Mouse (Mus musculus) lung, embryonic 16.5 days (tissue): Measurements from ENCODE around the gene Ctrb1. TPM values are rescaled to one million over a fixed set of nuclear protein-coding genes. Genes with fewer than 3 reads are reported as not detected.

Source experiments
- ATAC-seq: fragments of 200-750 bp; cut with Nextera tagmentation; 2 replicates; pipeline ENCODE4 v1.8.0; 2017; ENCODE audit warnings: low read depth, mild to moderate bottlenecking, moderate library complexity
- H3K27ac ChIP-seq: fragments of 300-500 bp; sonication (generic); 2 replicates; pipeline ENCODE4 v1.5.1; 2014; ENCODE audit warnings: mild to moderate bottlenecking, control low read depth, low read length
- H3K27me3 ChIP-seq: fragments of 300-500 bp; sonication (generic); 2 replicates; pipeline ENCODE4 v1.6.1; 2014; ENCODE audit warnings: low read depth, low read length, mixed read lengths; ENCODE audit not compliant: control insufficient read depth, insufficient read depth
- H3K36me3 ChIP-seq: fragments of 300-500 bp; sonication (generic); 2 replicates; pipeline ENCODE4 v1.6.1; 2014; ENCODE audit warnings: low read length; ENCODE audit not compliant: control insufficient read depth, insufficient read depth
- H3K4me1 ChIP-seq: fragments of 300-500 bp; sonication (generic); replicated peaks from 2 replicates; pipeline ENCODE4 v1.6.1; 2014; ENCODE audit warnings: low read length, mixed read lengths; ENCODE audit not compliant: control insufficient read depth, insufficient read depth
- H3K4me2 ChIP-seq: fragments of 300-500 bp; sonication (generic); 2 replicates; pipeline ENCODE4 v1.6.1; 2014; ENCODE audit warnings: low read depth, low read length, control low read depth
- H3K4me3 ChIP-seq: fragments of 300-500 bp; sonication (generic); 2 replicates; pipeline ENCODE4 v1.5.1; 2014; ENCODE audit warnings: mild to moderate bottlenecking, low read length, control low read depth
- H3K9ac ChIP-seq: fragments of 300-500 bp; sonication (generic); 2 replicates; pipeline ENCODE4 v1.6.1; 2014; ENCODE audit warnings: low read length, control low read depth
- H3K9me3 ChIP-seq: fragments of 300-500 bp; sonication (generic); 2 replicates; pipeline ENCODE4 v1.6.1; 2016; ENCODE audit warnings: low read length; ENCODE audit not compliant: control insufficient read depth
- WGBS: fragments of 180-500 bp; shearing (Covaris S2); extraction: QIAGEN DNeasy Blood & Tissue Kit; methylation state at CpG from one replicate; pipeline ENCODE4 v1.1.7; 2014; 5-methylcytosine and 5-hydroxymethylcytosine counted together
- polyA plus RNA-seq: library from polyadenylated mRNA; unstranded; fragments of >200 nt; fragmentation: Nextera tagmentation; extraction: Ambion mirVana; gene quantifications from 2 replicates; pipeline ENCODE4 v1.2.1, GENCODE M21; 2015

Ctrb1 gene
- polyA plus RNA-seq, result 1.2 TPM in 1 of 2 replicates, not detected in the other

DNA sequence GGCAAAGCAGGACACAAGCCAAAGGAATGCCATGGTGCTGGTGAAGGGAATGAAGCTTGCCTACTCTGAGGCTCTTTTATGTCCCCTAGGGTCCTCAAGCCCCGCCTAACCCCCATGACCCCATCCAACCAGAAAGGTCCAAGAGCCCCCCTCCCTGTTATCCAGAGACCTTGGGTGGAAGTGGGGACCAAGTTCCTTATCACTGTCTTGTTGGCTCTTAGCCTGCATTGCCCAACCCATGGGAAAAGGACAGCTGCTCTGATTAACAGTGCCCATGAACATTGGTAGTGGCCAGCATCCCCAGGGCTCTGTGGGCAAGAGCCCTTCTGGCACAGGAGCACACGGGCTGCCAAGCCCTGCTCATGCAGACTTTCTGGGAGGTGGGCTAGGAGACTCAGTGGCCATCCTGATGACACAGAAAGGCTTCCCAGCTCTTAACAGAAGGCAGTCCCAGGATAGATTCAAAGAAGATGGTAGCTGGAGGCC lies at the start of gene Ctrb1:
Gene Ctrb1, minus strand, starts transcription at position 51 of the 486 bp plus-strand sequence.
- Histone ChIP-seq H3K27me3 (no peaks in the 10 kb centered on the region), H3K9me3 (no peaks in the 10 kb centered on the region), H3K9ac (no peak within 1 kb of the TSS), H3K4me3 (no peak within 1 kb of the TSS), H3K36me3 (no peaks in the 10 kb centered on the region), H3K4me2 (no peak within 1 kb of the TSS), H3K4me1 (no peaks in the 10 kb centered on the region), H3K27ac (no peak within 1 kb of the TSS)
- no peak for ATAC-seq
- WGBS, result 71% methylated on average over 2 of the region's 2 CpGs

DNA sequence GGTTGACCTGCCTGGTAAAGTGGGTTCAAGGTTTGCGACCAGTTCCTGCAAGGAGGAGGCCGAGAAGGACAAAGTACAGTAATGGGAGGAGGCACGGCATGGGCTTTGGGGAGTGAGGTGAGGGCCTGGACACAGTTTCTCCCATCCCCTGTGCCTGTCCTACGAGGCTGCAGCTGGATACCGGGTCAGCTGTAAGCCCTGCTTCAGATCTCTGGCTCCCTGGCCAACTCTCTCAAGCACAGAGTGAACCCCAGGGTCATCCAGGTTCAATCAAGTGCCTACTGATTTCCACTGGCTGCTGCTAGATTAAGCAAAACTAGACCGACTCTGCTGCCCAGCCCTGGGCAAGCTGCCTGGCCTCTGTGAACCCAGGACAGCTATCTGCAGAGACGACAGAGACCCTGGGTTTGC lies 49.5 kb upstream of the Ctrb1 start:
- H3K4me2 ChIP-seq, result no peak overlapping the region
- no peaks in the 10 kb centered on the region for H3K36me3 ChIP-seq
- WGBS, result 55% methylated on average over 7 of the region's 7 CpGs
- peaks cover 70% of the 10 kb centered on the region for H3K4me1 ChIP-seq
- H3K27ac ChIP-seq, result peak overlapping the region; percentile 12; the same call in 1 of the 2 replicates
- H3K27me3 ChIP-seq, result no peaks in the 10 kb centered on the region
- H3K4me3 ChIP-seq, result no peak overlapping the region
- H3K9ac ChIP-seq, result peak overlapping the region; percentile 5; the same call in 1 of the 2 replicates
- ATAC-seq, result no peak
- no peaks in the 10 kb centered on the region for H3K9me3 ChIP-seq

DNA sequence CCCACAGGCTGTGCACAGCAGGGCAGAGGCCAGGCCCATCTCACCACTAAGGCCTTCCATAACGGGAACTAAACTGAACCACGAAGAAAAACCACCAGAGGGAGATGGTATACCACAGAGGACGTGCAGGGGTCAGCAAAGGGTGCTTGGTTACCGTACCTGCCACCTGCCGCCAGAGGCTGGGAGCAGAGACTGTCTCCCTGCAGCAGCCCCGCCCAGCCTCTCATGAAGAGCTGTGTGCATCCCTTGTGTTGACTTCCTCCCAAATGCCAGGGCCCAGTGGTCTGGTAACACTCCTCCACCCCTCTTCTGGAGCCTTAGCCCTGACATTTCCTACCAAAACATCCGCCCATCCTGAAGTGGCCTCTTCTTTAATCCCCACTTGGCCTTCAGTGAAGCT lies 48.8 kb upstream of the Ctrb1 start:
- Histone ChIP-seq H3K4me2 (no peak overlapping the region), H3K9ac (peak overlapping the region; percentile 29; the same call in 1 of the 2 replicates), H3K9me3 (no peaks in the 10 kb centered on the region), H3K27me3 (no peaks in the 10 kb centered on the region), H3K4me1 (peaks cover 75% of the 10 kb centered on the region), H3K27ac (peak overlapping the region; percentile 24; the same call in 1 of the 2 replicates), H3K36me3 (no peaks in the 10 kb centered on the region), H3K4me3 (no peak overlapping the region)
- WGBS, result 47% methylated on average over 7 of the region's 7 CpGs
- ATAC-seq, result no peak

DNA sequence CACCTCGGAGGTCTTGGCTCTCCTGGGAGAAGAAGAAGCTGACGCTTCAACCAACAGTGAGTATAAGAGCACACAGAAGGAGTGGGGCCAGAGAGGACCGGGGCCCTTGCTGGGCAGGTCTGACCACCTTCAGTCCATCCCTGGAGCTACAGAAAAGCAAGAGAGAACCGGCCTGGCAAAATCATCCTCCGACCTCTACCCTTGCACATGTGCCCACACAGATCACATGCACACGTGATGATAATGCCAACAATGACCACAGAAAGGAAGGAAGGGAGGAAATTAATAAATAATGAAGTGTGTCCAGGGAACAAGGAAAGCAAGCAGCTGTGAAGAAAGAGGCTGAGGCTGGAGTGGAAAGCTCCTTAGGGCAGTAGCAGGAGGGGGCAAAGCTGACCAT lies 48.1 kb upstream of the Ctrb1 start:
- WGBS, result 43% methylated on average over 6 of the region's 6 CpGs
- Histone ChIP-seq H3K9ac (0 out of 2 replicates have a peak overlapping the region, but pooled peaks have one; percentile 18), H3K9me3 (no peaks in the 10 kb centered on the region), H3K27ac (no peak overlapping the region), H3K4me2 (no peak overlapping the region), H3K4me3 (no peak overlapping the region), H3K36me3 (no peaks in the 10 kb centered on the region), H3K27me3 (no peaks in the 10 kb centered on the region), H3K4me1 (peaks cover 78% of the 10 kb centered on the region)
- no peak for ATAC-seq

DNA sequence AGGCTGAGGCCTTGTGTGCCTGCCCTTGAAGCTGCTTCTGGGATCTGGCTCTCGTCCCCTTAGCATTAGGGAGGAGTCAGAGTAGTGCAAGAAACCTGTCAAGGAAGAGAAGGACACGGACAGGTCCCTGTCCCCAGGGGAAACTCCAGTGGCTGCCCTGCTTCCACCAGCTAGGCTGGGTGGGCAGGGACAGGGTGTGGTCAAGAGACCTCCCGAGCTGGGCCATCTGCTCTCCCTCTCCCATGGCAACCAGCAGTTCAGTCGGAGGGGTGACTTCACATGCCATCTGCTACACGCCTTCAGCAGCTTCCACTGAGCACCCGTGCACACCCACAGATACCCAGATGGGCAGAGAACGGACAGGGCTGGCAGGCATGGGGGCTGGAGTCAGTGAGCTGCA lies 45.5 kb upstream of the Ctrb1 start:
- Histone ChIP-seq H3K4me1 (peaks cover 80% of the 10 kb centered on the region), H3K4me2 (no peak overlapping the region), H3K9me3 (no peaks in the 10 kb centered on the region), H3K36me3 (no peaks in the 10 kb centered on the region), H3K27me3 (no peaks in the 10 kb centered on the region), H3K9ac (peak overlapping the region; percentile 38; the same call in 1 of the 2 replicates), H3K27ac (peak overlapping the region; percentile 95), H3K4me3 (no peak overlapping the region)
- no peak for ATAC-seq
- 41% methylated on average over 7 of the region's 7 CpGs for WGBS

DNA sequence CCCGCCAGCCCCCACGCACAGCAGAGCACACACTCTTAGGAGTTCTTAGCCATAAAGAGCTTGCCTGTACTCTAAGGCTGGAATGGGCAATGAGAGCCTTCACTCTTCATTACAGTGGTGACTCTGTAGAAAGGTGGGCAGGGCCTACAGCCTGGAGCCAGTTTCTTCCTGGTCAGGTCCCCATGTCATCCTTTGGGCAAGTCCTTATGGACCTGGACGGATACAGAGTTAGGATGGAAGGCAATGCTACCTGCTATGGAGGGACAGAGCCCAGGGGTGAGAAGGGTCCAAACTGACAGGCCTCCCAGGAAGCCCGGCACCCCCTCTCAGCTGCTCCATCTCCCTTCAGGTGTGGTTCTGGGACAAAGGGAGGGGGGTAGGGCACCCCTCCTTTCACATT lies 45.0 kb upstream of the Ctrb1 start:
- H3K4me1 ChIP-seq, result peaks cover 79% of the 10 kb centered on the region
- H3K27me3 ChIP-seq, result no peaks in the 10 kb centered on the region
- H3K9me3 ChIP-seq, result no peaks in the 10 kb centered on the region
- no peak overlapping the region for H3K4me3 ChIP-seq
- H3K9ac ChIP-seq, result peak overlapping the region; percentile 38
- peak overlapping the region; percentile 95 for H3K27ac ChIP-seq
- no peak for ATAC-seq
- H3K4me2 ChIP-seq, result peak overlapping the region; percentile 4; the same call in 1 of the 2 replicates
- 59% methylated on average over 4 of the region's 4 CpGs for WGBS
- no peaks in the 10 kb centered on the region for H3K36me3 ChIP-seq

DNA sequence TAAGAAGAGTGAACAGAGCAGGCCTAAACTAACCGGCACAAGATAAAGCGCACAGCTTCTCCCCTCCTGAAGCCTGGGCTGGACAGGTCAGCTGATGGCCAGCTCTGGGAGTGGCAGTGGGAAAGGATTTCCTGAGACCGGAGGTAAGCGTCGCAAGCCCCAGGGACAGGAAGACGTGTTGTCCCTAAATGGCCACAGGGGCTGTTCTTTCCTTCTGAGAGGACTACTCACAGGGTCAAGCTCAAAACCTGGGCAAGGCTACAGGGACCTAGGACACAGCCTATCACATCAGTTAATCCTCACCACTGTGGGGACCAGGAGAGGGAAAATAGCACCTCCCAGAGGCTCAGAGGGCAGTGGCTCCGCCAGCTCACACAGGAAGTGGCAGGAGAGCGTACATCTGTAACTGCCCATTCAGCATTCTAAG lies 44.5 kb upstream of the Ctrb1 start:
- no peaks in the 10 kb centered on the region for H3K9me3 ChIP-seq
- H3K27me3 ChIP-seq, result no peaks in the 10 kb centered on the region
- H3K4me3 ChIP-seq, result no peak overlapping the region
- no peak for ATAC-seq
- peaks cover 79% of the 10 kb centered on the region for H3K4me1 ChIP-seq
- 52% methylated on average over 8 of the region's 8 CpGs for WGBS
- peak overlapping the region; percentile 38 for H3K4me2 ChIP-seq
- H3K27ac ChIP-seq, result peak overlapping the region; percentile 95
- peak overlapping the region; percentile 38 for H3K9ac ChIP-seq
- H3K36me3 ChIP-seq, result no peaks in the 10 kb centered on the region

DNA sequence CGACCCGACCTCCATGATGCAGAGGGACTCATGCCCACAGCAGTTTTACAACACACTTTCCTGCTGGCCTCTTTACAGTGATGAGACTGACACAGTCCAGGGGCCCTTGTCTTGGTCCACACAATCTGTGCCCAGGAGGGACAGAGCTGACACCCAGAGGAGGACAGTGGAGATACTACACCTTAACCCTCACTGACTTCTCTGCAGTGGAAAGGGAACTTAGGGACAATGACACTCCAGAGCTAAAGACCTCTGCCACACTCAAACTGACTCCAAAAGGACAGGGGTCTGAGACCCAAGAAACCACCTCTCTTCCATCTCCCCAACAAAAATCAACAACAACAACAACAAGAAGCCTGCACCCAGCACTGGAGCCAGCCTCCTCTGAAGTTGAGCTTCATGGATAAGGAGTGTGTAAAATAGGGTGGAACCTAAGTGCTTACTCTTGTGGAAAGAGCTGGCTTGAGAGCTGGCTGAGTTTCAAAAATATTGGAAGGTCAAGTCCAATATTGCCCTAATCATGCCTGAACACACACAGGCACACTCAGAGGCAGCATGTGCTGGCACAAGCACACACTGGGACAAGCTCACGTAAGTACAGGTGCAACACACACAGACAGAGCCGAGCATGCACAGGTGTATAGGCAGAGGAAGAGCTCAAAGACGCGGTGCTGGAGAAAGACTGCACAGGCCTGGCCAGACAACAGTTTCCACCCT lies 43.6 kb upstream of the Ctrb1 start:
- Histone ChIP-seq H3K27me3 (no peaks in the 10 kb centered on the region), H3K9ac (peak overlapping the region; percentile 38), H3K4me1 (peaks cover 79% of the 10 kb centered on the region), H3K4me3 (no peak overlapping the region), H3K36me3 (no peaks in the 10 kb centered on the region), H3K9me3 (no peaks in the 10 kb centered on the region), H3K27ac (peak overlapping the region; percentile 95), H3K4me2 (peak overlapping the region; percentile 38)
- whole genome bisulfite sequencing, result 25% methylated on average over 6 of the region's 6 CpGs
- ATAC-seq, result no peak

DNA sequence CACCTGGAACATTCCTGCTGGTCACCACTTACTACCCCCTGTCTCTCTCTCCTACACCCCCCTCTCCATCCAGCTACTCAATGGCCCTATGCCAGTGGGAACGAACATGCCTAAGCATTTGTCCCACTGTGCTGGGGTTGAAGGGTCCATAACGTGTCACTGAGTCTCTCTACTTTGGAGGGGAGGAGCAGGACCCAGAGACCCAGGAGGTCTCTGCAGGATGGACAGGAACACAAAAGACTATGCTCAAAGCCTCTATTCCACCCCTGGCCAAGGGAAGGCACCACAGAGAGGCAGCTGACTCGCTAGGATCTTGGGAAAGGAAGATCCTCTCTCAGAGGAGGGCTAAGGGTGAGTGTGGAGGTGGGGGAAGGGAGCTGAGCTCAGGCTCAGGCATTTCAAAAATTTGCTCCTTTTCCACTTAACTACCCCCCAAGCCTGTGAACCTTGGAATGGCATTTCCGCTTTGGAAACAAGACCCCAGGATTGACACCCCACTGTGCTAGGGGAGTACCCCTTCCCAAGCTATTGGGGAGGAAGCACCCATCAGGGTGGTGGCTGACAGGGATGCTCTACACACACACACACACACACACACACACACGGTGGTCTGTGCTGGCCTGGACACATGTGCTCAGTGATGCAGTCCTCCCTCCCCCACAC lies 42.9 kb upstream of the Ctrb1 start:
- peak; percentile 1; the same call in 1 of the 2 replicates for ATAC-seq
- Histone ChIP-seq H3K4me3 (no peak overlapping the region), H3K36me3 (no peaks in the 10 kb centered on the region), H3K9me3 (no peaks in the 10 kb centered on the region), H3K4me1 (peaks cover 79% of the 10 kb centered on the region), H3K27ac (peak overlapping the region; percentile 95), H3K9ac (peak overlapping the region; percentile 91), H3K27me3 (no peaks in the 10 kb centered on the region), H3K4me2 (peak overlapping the region; percentile 27)
- 5% methylated on average over 5 of the region's 5 CpGs for WGBS
